Mouse (Mus musculus) intestine, embryonic 16.5 days (tissue): ENCODE results near the gene Slc38a10. TPM values are rescaled to one million over a fixed set of nuclear protein-coding genes. Genes with fewer than 3 reads are reported as not detected.

ENCODE experiments used
- ATAC-seq: fragments of 200-750 bp; cut with Nextera tagmentation; 2 replicates; pipeline ENCODE4 v1.8.0; 2017; ENCODE audit warnings: moderate TSS enrichment, moderate library complexity
- H3K27ac ChIP-seq: fragments of 300-500 bp; sonication (generic); 2 replicates; pipeline ENCODE4 v1.5.1; 2014; ENCODE audit warnings: mild to moderate bottlenecking, low read length
- H3K27me3 ChIP-seq: fragments of 300-500 bp; sonication (generic); replicated peaks from 2 replicates; pipeline ENCODE4 v1.6.1; 2014; ENCODE audit warnings: low read length, control low read depth, mixed read lengths; ENCODE audit not compliant: control insufficient read depth, insufficient read depth
- H3K36me3 ChIP-seq: fragments of 300-500 bp; sonication (generic); 2 replicates; pipeline ENCODE4 v1.6.1; 2014; ENCODE audit warnings: low read length, control low read depth; ENCODE audit not compliant: control insufficient read depth, insufficient read depth
- H3K4me1 ChIP-seq: fragments of 300-500 bp; sonication (generic); 2 replicates; pipeline ENCODE4 v1.6.1; 2014; ENCODE audit warnings: low read length, control low read depth, mixed read lengths; ENCODE audit not compliant: control insufficient read depth, insufficient read depth
- H3K4me2 ChIP-seq: fragments of 300-500 bp; sonication (generic); 2 replicates; pipeline ENCODE4 v1.6.1; 2014; ENCODE audit warnings: low read depth, low read length, control low read depth
- H3K4me3 ChIP-seq: fragments of 300-500 bp; sonication (generic); 2 replicates; pipeline ENCODE4 v1.5.1; 2014; ENCODE audit warnings: mild to moderate bottlenecking, low read length
- H3K9ac ChIP-seq: fragments of 300-500 bp; sonication (generic); 2 replicates; pipeline ENCODE4 v1.6.1; 2014; ENCODE audit warnings: low read depth, low read length
- H3K9me3 ChIP-seq: fragments of 300-500 bp; sonication (generic); 2 replicates; pipeline ENCODE4 v1.6.1; 2016; ENCODE audit warnings: low read length, control low read depth; ENCODE audit not compliant: control insufficient read depth
- WGBS: fragments of 180-500 bp; shearing (Covaris S2); extraction: QIAGEN DNeasy Blood & Tissue Kit; methylation state at CpG from one replicate; pipeline ENCODE4 v1.1.7; 2014; 5-methylcytosine and 5-hydroxymethylcytosine counted together
- polyA plus RNA-seq: library from polyadenylated mRNA; unstranded; fragments of >200 nt; fragmentation: Nextera tagmentation; extraction: Ambion mirVana; gene quantifications from 2 replicates; pipeline ENCODE4 v1.2.1, GENCODE M21; 2015

Slc38a10 gene
- polyA plus RNA-seq, 1 experiment from 2014 or later, result 84.6 TPM

DNA sequence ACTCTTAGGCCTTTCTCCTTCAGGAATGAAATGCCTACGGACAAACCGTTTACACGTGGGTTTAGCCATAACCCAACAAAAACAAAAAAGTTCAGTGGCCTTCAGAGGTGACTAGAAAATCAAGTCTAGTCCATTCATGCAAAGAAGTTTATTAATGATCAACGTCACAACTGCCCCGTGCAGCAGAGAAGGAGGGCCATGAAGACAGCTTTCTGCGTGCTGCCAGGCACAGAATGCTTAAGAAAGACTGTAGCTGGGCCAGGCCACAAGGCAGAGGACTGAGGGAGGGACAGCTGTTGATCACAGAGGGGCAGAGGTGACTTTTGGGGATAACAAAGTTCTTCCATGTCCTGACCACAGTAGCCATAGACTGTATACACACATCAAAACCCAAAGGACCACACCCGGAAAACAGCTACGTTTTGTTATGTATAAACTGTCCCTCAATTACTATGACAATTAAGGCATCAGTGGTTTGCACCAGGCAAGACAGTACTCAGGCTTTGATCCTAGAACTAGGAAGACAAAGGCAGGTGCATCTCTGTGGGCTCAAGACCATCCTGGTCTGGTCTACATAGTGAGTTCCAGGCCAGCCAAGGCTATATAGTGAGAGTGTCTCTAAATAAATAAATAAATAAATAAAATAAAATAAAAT is 2.8 kb downstream of the Slc38a10 start:
- Histone ChIP-seq H3K4me2 (no peak overlapping the region), H3K36me3 (0 out of 2 replicates have a peak, but pooled peaks cover 3% of the 10 kb centered on the region), H3K9me3 (no peaks in the 10 kb centered on the region), H3K4me3 (no peak overlapping the region), H3K4me1 (peaks cover 26% of the 10 kb centered on the region), H3K27me3 (no peaks in the 10 kb centered on the region), H3K9ac (no peak overlapping the region), H3K27ac (no peak overlapping the region)
- WGBS, result 73% methylated on average over 8 of the region's 8 CpGs
- no peak for ATAC-seq

GRCm38 (mm10) chr11:120143708-120144497 is 7.2 kb downstream of the Slc38a10 start:
- Histone ChIP-seq H3K9ac (0 out of 2 replicates have a peak overlapping the region, but pooled peaks have one; percentile 29), H3K27ac (no peak overlapping the region; the same call in 1 of the 2 replicates), H3K4me3 (no peak overlapping the region), H3K4me1 (peaks cover 26% of the 10 kb centered on the region), H3K36me3 (peaks cover 3% of the 10 kb centered on the region; the same call in 1 of the 2 replicates), H3K27me3 (no peaks in the 10 kb centered on the region), H3K9me3 (no peaks in the 10 kb centered on the region), H3K4me2 (no peak overlapping the region)
- WGBS, result 63% methylated on average over 13 of the region's 13 CpGs
- no peak for ATAC-seq

DNA sequence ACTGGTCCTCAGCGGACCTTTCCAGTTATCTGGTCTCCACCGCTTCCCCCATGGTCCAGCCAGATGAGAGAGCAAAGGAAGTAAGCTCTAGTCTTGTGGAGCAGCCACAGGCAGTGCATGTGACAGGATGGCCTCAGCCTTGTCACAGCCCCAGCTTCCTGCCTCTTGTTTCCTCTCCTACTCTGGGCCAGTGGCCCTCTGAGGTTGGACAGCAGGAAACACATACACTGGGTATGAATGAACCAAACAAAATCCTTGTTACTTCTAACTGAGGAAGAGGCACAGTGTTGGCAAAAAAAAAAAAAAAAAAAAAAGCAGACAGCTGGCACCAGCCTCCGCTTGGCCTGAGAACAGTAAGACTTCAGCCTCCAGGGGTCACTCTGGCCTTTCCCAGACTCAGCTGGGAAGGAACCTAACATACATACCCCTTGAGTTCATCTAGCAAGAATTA is 8.5 kb downstream of the Slc38a10 start:
- Histone ChIP-seq H3K4me2 (no peak overlapping the region), H3K4me3 (no peak overlapping the region), H3K4me1 (peaks cover 30% of the 10 kb centered on the region), H3K27ac (peak overlapping the region; percentile 62), H3K36me3 (peaks cover 3% of the 10 kb centered on the region; the same call in 1 of the 2 replicates), H3K9me3 (no peaks in the 10 kb centered on the region), H3K27me3 (no peaks in the 10 kb centered on the region), H3K9ac (no peak overlapping the region)
- ATAC-seq, result peak; percentile 36
- WGBS, result 67% methylated on average over 3 of the region's 3 CpGs

DNA sequence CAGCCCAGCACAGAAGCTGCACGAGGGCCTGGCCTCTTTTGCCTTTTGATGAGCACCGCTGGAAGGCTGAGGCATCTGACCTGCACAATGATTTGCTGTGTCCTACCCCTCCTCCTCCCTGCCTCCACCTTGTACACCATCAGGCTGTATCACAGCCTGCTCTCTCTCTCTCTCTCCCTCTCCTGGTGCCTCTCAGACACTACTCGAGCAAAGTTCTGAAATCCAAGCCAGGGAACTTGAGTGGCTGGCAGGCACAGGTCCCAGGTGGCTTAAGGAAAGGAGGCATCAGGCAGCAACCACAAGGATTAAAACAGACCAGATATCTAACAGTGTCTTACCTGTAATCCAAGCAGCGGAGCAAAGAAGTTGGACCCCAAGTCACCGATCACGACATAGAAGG is 10.9 kb downstream of the Slc38a10 start:
- 80% methylated on average over 6 of the region's 6 CpGs for WGBS
- Histone ChIP-seq H3K27ac (no peak overlapping the region), H3K4me3 (no peak overlapping the region), H3K4me1 (peaks cover 51% of the 10 kb centered on the region), H3K9ac (no peak overlapping the region), H3K9me3 (no peaks in the 10 kb centered on the region), H3K4me2 (no peak overlapping the region), H3K36me3 (no peaks in the 10 kb centered on the region; the same call in 1 of the 2 replicates), H3K27me3 (no peaks in the 10 kb centered on the region)
- ATAC-seq, result no peak

DNA sequence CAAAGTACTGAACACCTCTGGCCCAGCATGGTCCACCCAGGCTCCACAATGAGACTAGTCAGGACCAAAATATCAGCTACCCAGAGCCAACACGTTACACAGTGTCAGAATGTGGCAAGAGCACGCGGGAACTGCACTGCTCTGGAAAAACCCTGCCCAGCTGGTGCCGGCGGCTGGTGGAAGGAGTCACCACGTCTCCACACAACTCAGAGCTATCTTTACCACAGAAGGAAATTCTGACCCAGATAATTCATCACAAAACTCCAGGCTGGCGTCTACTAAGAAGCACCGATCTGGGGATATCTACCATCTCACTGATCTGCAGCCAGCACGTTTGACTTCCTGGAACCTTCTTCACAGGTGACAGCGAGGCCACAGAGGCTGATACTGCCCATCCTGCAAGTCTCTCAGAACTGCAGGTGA is 11.8 kb downstream of the Slc38a10 start:
- 76% methylated on average over 10 of the region's 10 CpGs for WGBS
- Histone ChIP-seq H3K4me3 (no peak overlapping the region), H3K4me2 (no peak overlapping the region), H3K9ac (no peak overlapping the region), H3K36me3 (peaks cover 7% of the 10 kb centered on the region; the same call in 1 of the 2 replicates), H3K9me3 (no peaks in the 10 kb centered on the region), H3K27me3 (no peaks in the 10 kb centered on the region), H3K27ac (no peak overlapping the region), H3K4me1 (peaks cover 46% of the 10 kb centered on the region)
- ATAC-seq, result no peak

DNA sequence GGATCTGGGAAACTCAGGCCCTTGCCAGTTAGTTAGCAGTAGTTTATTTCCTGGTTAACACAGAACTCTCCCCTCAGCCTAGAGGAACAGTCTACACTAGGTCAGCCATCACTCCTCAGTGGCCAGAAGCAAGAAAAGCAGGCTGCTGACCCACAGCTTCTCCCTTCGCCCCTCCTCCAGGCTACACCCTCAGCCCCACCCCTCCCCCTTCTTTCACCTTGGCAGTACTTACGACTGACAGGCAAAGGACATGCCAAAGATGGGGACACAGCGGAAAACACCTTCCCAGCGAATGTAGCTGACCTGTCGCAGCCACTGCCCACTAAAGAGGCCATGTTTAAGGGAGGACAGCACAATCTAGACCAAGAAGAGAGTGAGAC is 13.5 kb downstream of the Slc38a10 start:
- ATAC-seq, result no peak
- Histone ChIP-seq H3K9ac (no peak overlapping the region), H3K27ac (peak overlapping the region; percentile 59; the same call in 1 of the 2 replicates), H3K4me2 (no peak overlapping the region), H3K9me3 (no peaks in the 10 kb centered on the region), H3K4me1 (peaks cover 34% of the 10 kb centered on the region), H3K4me3 (no peak overlapping the region), H3K27me3 (no peaks in the 10 kb centered on the region), H3K36me3 (peaks cover 15% of the 10 kb centered on the region; the same call in 1 of the 2 replicates)
- WGBS, result 43% methylated on average over 5 of the region's 5 CpGs

DNA sequence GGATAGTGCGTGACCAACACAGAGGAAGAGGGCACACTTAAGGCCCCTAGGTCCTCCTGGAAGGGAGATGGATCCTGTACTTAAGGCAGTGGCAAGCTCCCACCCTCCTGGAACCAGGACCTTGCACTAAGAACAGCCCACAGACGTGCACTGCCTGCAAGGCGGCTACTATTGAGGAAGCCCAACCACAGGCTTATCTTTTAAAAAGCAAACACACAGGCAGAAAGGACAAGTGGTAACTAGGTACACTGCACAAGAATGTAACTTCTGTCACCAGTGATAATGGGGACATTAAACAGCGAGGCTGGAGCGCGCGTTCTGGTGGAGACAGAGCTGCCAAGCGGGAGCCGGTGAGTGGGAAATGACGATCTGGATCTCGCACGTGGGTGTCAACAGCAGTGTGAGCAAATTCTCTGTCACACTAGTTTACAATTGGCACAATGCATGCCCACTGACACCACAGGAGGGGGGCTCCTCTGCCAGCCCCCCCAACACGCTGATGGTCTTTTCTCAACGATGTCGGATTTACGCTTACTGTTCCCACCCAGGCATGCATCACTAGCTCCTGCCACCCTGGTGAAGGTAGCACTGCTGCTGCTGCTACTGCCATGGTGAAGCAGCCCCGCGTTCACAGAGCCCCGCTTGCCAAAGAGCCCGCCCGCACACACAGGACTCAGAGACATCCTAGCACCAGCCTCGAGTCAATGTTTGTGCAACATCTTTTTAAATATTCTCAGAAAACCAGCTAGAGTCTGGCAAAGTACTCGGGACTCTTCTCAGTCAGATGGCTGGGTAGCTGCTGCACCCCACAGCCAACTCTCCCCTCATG is 14.1 kb downstream of the Slc38a10 start:
- H3K9me3 ChIP-seq, result no peaks in the 10 kb centered on the region
- H3K4me3 ChIP-seq, result no peak overlapping the region
- peaks cover 15% of the 10 kb centered on the region; the same call in 1 of the 2 replicates for H3K36me3 ChIP-seq
- WGBS, result 52% methylated on average over 23 of the region's 23 CpGs
- peak overlapping the region; percentile 63 for H3K27ac ChIP-seq
- peaks cover 30% of the 10 kb centered on the region for H3K4me1 ChIP-seq
- H3K9ac ChIP-seq, result 0 out of 2 replicates have a peak overlapping the region, but pooled peaks have one; percentile 37
- 0 out of 2 replicates have a peak overlapping the region, but pooled peaks have one; percentile 12 for H3K4me2 ChIP-seq
- H3K27me3 ChIP-seq, result no peaks in the 10 kb centered on the region
- peak; percentile 76 for ATAC-seq

DNA sequence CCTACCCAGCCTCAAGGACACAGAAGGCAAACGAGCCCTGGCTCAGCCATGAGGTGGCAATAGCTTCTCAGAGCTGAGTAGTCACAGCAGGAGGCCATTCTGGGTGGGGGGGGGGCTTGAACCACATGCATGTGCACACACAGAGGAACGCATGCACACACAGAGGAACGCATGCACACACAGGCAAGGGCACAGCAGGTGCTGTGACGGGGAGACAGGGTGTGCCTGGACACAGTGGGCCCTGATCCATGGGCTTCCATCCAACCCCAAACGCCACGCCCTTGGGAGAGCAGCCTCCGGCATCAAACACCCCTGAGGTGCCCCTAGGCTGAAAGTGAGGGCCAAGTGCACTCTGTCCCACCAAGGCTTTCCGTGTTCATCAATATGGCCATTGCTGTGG is 15.0 kb downstream of the Slc38a10 start:
- Histone ChIP-seq H3K27me3 (no peaks in the 10 kb centered on the region), H3K27ac (peak overlapping the region; percentile 63), H3K4me3 (no peak overlapping the region), H3K4me2 (no peak overlapping the region), H3K36me3 (peaks cover 15% of the 10 kb centered on the region; the same call in 1 of the 2 replicates), H3K9ac (no peak overlapping the region), H3K4me1 (peaks cover 35% of the 10 kb centered on the region), H3K9me3 (no peaks in the 10 kb centered on the region)
- WGBS, result 65% methylated on average over 8 of the region's 8 CpGs
- peak; percentile 24 for ATAC-seq
